Mouse (Mus musculus) Muller cell, postnatal 12 days (primary cell): ENCODE measurements around the gene Kcnj9.

ENCODE experiments used
- DNase-seq: peaks from one replicate; pipeline ENCODE4 v3.0.0-alpha.2; 2015; ENCODE audit errors: inconsistent ontology term

The Kcnj9 gene

DNA sequence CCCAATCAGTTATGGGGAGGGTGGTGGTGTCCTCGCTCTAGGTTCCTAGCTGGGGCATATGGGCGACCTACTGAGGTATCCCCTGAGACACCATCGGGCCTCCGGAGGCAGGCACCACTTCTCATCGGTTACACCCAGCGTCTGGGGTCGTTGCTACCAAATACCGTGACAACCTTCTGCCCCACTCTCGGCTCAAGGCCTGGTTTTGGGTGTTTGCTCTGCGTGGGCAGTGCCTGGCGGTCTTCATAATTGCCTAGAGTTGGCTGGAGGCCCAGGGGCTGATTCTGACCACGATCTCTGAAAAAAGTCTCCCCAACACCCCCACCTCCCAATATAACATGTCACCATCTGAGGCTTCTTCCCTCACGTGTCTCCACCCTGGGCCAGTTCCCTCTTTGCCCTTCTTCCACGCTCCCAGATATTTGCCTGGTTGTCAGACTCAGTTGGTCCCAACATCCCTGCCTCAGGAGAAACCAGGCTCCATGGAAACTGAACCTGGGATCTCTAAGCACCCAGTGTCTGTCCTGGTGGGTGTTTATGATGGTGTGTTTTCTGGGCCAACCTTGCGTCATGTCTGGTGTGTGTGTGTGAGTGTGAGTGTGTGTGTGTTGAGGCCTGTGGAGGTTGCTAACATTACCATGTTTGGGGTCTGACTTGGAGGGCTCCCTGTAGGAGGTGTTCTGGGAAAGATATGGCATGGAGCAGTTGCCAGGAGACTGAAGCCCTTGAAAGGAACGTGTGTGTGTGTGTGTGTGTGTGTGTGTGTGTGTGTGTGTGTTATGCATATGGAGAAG is 16.2 kb downstream of the Kcnj9 start:
- peak; percentile 58 for DNase-seq

DNA sequence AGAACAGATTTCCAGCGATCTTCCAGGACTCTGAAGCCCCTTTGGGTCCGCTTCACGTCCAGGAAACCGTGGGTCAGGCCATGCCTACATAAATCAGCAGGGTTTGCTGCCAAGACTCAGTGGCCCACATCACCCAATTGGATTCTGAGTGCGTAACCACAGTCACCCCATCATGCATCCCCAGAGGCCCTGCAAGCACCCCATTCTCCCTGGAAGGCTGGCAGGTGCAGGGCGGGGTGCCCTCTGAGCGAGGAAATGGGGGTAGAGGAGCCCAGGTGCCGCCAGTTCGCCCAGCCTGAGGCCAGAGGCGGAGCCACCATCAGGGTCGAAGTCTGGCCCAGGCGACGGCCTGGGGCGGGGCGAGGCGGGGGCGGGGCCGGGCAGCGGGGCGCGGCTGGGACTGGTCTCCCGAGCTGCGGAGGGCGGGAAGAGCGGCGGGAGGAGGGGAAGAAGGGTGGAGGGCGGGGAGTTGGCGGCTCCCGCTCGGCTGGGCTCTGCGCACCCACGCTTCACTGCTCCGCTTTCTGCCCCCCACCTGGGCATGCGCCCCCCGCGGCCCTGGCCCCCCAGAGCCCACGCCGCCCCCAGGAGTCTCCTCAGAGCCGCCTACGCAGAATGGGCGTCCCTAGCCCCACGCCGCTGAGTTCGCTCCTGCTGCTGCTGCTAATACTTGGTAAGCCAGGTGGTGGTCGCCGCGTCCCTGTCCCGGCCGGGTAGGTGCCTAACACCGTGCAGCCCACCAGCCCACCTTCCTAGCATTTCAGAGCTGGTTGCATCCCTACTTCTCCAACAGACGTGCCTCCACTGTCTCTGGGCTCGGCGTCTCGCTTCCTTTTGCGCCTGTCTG is 17.0 kb downstream of the Kcnj9 start:
- peak; percentile 95 for DNase-seq

DNA sequence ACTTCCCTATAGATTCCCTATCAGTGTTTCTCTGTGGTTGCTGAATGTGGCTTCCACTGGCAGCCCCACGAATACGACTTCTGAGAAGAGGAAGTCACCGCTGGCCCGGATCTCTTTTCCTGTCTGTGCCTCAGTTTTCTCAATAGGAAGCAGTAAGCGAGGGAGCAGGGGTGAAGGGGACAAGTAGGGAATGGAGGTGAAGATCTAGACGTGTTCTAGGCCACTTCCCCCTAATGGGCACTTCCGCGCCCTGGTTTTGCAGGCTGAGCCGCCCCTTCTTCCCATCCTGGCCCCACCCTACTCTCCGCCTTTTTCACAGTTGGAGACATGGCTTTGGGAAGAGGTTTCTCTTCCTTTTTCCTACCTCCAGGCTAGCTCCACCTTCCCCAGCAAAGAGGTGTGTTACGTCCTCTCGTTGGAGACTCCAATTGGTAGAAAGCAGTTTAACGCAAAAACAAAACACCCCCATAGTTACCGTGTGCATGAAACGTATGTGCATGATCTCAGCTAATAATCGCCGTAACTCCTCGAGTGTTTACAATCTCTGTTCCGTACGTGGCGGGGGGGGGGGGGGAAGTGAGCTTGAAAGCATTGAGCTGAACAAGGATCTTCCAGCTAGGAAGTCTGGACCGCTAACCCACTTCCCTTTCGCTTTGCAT is 17.7 kb downstream of the Kcnj9 start:
- peak; percentile 70 for DNase-seq

DNA sequence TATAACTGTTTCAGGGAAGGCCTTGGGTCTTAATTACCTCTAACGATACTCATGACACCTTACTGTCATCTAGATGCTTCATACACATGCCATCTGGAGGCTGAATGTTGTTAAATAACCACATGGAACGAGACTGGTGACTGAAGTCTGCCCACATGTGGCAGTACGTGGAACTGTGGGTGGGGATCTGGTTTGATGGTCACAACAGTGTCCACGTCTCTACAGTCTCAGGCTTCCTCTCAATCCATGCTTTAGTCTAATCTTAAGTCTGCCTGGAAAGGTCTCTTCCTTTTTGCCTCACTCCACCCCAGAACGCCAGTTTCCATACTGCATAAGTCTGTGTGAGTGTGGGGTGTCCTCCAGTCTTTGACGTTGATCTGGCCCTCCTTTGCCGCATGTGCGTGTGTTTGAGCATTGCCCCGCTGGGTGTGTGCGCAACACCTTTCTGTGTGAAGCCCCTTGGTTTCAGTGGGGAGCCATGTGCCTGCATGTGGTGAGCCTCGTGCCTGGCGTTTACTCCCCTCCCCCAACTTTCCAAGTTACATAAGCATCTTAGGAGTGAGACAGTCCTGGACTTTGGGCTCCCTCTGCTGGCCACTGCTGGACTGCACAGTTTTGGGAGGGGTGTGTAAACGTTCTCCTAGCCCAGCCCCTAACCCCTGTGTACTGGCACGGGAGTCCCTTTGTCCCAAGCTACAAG is 19.3 kb downstream of the Kcnj9 start:
- peak; percentile 90 for DNase-seq

DNA sequence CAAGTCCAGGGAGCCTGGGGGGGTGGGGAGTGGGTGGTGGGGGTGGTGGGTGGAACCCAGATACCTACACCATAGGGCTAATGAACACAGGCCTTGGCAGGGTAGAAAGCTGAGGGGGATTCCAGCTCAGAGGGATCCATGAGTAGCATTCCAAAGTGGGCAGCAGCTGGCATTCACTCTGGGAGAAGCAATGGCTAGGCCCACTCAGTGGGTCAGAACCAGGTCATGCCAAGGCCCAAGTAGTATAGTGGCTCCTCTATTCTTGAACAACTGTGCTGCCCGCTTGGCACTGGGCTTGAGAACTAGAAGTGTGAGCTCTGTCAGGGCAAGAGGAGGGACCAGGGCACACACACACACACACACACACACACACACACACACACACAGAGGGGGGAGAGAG is 20.7 kb downstream of the Kcnj9 start:
- DNase-seq: no peak

DNA sequence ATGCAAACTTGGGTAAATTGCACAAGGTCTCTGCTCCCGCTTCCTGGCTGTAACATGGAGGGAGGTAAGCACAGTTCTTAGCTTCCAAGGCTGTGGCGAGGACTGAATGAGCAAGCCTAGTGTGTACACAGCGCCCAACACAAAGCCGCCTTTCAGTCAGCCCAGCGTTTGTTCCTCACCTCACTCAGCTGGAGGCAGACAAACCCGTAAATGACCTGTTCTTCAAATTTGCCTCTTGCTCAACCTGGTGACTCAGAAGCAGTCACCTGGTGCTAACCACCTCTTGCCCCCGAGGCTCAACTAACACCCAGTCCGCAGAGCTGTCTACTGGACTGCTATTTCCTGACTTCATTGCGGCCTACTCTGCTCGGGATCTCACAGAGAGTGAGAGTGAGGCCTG is 21.2 kb downstream of the Kcnj9 start:
- DNase-seq: no peak

DNA sequence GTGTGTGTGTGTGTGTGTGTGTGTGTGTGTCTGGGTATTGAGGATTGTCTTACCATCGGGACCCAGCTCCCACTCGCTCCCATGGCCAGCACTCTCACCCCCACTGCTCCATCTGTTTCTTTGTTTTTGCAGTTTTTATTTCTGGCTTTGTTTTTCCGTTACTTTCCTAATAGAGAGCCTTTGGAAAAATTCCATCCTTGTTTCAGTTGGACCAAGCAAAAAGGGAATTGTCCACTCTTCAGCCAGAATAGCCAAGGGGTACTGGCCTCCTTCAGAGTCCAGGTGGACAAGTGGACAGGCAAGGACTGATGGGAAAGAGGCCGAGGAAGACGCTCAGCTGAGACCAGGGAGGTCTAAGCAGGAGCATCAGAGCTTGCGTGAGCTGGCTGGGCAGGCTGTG is 22.2 kb downstream of the Kcnj9 start:
- DNase-seq: no peak

DNA sequence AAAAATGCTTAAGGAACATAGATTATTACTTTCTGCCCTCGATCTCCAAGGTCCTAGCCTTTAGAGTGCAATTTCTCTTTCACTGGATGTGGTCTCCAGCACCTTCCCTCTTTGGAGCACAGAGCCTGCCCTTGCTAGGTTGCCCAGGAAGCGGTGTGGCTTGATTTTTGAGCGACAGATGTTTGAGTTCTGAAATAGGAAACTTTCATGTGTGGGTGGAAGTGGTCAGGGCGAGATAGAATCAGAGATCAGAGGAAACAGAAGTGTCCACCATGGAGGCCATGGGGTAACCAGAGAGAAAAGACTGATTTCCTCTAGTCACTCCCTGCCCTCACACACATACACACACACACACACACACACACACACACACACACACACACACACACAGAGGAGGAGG is 22.9 kb downstream of the Kcnj9 start:
- DNase-seq: no peak

DNA sequence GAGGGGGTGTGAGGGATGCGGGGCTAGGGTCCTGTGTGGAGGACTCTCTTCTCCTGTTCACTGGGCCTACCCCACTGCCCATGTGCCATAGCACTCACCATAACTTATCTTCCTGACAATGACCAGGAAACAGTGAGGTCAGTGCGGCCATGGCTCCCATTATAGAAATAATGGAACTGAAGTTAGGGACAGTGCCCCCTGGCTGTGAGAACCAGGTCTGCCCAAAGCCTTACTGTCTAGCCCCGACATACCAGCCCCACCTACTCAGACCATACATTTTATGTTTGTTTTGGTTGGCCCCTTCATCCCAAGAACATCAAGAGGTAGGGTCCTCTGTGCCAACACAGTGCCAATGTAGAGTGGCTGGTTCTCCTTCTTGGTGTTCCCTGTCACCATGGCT is 23.5 kb downstream of the Kcnj9 start:
- no peak for DNase-seq

DNA sequence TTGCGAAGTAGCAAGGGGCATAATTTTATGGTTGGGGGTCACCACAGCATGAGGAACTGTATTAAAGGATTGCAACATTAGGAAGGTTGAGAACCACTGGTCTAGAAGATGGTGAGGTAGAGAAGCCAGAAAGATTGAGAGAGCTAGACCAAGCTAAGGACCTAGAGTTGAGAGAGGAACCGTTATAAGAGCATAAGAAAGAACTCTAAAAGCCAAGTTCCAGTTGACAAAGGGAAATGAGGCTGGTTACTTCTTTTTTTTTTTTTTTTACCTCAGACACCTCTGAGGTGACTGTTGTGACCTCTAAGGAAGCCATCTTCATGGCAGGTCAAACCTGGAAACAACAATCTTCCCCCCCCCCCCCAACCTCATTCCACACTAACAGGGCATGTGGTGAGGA is 24.0 kb downstream of the Kcnj9 start:
- no peak for DNase-seq

DNA sequence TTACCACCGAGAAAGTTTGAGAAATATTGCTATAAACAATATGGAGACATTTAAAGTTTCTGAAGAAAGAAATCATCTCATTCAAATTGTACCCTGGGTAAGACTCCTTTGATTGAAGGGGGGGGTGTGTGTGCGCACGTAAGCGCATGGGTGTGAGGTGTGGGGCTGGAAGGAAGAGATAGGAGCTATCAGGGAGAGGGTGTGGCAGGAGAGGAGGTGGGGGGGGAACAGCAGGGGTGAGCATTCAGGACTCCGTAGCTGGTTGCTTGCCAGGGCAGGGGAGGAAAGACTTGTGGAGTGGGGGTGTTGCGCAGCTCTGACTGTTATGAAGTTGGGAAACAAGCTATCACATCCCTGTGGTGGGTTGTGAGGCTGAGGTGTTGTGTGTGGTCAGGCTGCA is 24.7 kb downstream of the Kcnj9 start:
- no peak for DNase-seq

DNA sequence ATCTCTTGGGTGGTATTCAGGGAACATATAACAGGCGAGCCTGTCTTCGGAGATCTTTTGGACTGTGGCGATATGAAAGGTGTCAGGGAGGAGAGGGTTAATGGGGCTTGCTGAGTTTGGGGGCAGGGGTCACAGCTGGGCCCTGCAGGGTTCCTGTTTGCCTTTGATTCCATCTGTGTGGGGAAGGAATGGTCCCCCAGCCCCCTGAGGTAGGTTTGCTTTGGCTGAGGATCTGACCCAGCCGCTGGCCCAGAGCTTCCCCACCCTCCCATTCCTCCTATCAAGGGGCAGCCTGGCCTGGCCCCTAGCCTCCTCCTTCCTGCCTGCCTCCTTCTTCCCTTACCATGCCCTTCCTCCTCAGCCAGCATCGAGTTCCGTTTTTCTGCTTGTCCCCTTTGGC is 26.3 kb downstream of the Kcnj9 start:
- no peak for DNase-seq

DNA sequence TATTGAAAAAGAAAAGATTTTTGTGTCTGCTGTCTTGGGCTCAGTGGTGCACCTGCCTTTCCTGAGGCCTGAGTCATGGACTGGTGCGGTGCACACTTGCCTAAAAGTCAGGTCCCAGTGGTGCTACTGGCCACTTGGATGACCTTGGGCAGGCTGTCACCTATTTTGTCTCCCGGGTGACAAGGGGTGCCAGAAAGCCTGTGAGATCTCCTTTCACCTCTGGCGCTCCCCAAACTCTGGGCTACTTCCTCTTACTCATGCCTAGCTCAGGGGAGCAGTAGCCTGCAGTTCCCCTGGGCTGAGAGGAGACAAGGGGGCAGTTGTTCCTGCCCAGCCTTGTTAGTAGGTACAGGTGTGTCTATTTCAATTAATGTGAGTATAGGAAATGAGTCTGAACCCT is 26.8 kb downstream of the Kcnj9 start:
- no peak for DNase-seq

DNA sequence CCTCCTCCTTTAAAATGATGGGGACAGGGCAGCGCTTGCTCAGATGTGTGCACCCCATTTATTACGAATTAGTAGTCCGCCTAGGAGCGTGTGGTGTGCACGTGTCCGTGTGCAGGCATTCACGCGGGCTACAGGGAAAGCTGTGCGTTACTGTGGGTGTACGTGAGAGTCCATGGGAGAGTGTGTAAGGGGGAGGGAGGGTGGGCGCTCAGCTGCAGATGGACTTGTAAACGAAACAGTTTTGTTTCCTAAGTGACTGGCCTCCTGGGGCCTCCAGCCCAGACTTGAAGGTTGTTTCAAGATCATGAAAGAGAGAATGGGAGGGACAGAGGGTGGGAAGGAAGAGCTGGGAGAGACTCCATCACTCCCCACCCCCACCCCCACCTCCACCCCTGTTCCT is 27.9 kb downstream of the Kcnj9 start:
- no peak for DNase-seq

DNA sequence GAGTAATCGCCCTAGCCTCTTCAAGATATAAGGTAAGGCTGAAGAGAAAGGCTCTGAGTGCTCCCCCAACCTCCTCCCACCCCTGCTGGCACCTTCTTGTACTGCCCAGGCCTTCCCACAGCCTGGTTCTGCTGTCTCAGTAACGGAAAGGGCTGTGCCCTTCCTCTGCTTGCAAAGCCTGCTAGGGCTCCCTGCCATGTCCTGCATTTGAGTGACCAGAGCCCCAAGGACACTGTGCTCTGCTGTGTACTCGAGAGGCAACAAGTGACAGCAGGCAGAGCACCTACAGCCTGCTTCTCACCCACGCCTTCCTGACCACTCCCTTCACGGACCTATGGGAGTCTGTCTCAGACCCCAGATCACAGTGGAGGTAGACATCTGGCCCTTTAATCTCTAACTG is 28.9 kb downstream of the Kcnj9 start:
- no peak for DNase-seq

DNA sequence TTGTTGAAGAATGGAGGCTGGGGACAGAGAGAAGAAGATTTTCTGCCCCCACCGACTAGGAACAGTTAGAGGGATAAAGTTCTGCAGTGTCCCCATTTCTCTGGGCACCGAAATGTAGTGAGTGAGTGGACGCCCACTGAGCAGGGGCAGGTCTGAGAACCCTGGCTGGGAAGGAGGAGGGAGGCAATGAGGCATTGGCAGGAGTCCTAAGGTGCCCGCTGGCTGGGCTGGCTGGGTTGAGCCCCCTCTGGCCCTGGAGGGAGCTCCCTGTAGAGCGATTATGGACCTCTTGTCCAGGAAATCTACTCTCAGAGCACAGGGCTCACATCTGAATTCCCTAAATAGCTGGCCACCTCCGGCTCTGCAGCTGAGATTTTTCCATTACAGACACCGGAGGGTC is 29.6 kb downstream of the Kcnj9 start:
- no peak for DNase-seq

DNA sequence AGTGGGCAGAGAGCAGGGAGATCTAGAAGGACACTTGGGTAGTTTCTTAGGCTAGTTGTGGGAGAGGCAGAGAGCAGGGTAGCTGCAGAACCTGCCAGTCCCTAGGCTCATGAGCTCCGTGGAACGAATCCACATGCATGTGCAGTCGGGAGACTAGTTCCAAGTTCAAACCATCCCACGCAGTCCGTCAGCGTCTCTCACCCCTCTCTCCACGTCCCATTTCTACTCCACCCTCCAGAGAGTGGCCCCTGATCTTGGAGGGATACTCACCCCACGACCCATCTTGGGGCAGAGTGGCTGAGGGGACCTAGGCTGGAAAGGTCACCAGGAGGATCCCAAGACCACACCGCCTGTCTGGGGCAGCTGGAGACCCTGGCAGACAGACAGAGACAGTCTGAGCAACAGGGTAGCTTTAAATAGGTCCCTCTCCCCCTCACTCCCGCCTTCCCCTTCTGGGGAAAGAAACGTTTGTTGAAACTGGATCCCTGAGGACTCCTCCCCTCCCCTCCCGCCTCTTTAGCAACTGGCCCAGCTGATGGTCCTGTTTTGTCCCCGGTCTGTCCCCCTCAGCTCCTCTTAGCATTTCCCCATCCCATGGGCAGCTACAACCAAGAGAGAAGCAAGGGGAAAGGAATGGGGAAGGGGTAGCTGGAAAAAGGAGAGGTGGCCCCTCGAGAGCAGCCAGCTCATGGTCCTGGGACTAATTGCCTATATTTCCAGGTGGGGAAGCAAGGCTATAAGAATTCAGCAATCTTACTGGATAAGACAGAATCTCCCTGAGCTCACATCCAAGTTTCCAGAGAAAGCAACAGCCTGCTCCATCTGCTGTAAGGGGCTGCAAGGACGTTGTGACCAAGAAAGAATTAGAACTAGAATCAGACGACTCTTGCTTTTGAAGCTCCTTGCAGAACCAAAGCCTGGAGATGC is 31.2 kb downstream of the Kcnj9 start, which contains the start of gene Atp1a2:
Gene Atp1a2, minus strand, starts transcription at position 454 of the 927 bp plus-strand sequence.
- no peak for DNase-seq

DNA sequence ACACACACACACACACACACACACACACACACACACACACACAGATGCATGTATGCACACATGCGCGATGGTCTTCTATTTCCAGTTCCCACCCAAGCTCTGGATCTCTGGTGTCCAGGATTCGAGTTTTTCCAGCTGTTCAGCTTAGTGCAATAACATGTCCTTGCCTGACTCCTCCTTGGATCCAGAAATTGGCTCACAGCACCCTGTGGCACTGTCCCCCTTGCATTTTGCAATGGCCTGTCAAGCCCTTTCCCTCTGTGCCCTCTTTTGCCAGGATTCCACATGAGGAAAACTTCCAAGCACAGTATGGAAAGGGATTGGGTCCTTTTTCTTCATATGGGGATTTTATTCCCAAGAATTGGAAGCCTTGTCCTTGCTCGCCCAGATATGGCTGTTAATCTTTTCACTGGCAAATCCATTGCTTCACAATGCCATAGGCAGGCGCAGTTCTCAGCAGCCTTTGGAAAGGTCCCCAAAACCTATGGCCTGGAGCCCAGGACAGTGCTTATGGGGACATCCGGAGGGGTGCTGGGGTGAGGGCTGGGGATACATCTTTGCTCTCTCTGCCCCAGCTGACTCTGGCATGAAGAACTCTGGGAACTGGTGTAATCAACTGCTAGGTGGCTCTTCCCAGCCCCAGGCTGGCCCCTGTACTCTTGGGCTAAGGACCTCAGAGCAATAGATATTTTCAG is 32.2 kb downstream of the Kcnj9 start:
- DNase-seq: no peak

DNA sequence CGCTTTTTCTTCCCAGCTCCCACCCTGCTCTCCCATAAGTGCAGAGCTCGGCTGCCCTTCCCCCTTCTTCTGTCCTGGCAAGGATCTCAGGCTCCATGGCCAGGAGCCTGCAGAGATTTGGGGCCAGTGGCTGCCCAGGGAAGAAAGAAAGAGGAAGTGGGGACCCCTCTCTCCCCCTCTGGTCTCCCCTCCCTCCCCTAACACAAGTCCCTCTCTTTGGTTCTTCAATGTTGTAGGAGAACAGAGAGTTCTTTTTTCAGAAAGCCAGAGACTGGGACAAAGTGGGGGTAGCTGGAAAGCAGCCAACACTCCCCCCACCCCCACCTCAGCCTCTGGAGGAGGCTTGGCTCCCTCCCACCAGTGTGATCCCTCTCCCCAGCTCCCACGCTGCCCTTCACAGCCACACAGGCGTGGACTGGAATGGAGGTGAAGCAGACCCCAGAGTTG is 33.3 kb downstream of the Kcnj9 start:
- no peak for DNase-seq

DNA sequence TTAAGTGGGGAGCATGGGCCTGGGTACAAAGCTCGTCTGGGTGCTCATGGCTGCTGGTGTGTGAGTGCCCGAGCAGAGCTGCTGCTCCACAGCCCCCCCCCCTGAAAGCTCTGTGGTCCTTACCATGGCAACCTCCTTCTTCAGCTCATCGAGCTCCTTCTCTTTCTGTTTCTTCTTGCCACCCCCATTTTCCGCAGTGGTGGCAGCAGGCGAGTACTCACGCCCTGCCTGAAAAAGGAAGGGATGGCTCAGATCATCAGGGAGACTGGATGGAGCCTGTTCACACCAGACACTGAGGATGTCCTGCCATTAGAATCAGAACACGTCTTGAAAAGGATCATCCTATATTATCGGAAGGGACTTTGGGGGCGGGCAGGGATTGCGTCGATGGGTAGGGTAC is 35.7 kb downstream of the Kcnj9 start:
- no peak for DNase-seq
